Comparison of ENCODE assay signal across 19 mouse cellular contexts in genomic region chr6:65970410-65970809, GRCm38 (mm10). TPM values are rescaled to one million over a fixed set of nuclear protein-coding genes. Genes with fewer than 3 reads are reported as not detected.
DNase-seq lines count a peak whose midpoint lies in the region; ATAC-seq lines count a peak whose summit lies in the region.
"Had no signal": no experiment of that assay in that cellular context is flagged by ENCODE, and none has a peak within 500 bp of the region (broad histone marks: within the 10 kb centered on the region; RNA-seq: fewer than 3 reads in every experiment).

No protein-coding gene starts in this region.

- H3K4me2 ChIP-seq in midbrain, embryonic 13.5 days (replicated peaks): no peak overlapping the region
- no peak overlapping the region for H3K4me2 ChIP-seq in midbrain, embryonic 14.5 days (ENCODE audit: low read length)
- no peak overlapping the region for H3K4me2 ChIP-seq in hindbrain, embryonic 12.5 days (replicated peaks)
- H3K4me2 ChIP-seq in midbrain, embryonic 16.5 days (ENCODE audit: low read length): no peak overlapping the region
- H3K4me2 ChIP-seq: limb, embryonic 12.5 days had no signal

- no peaks in the 10 kb centered on the region for H3K27me3 ChIP-seq in midbrain, embryonic 13.5 days
- H3K27me3 ChIP-seq in midbrain, embryonic 14.5 days (ENCODE audit: control insufficient read depth, insufficient read depth, low read length): no peaks in the 10 kb centered on the region
- H3K27me3 ChIP-seq in hindbrain, embryonic 12.5 days: no peaks in the 10 kb centered on the region
- H3K27me3 ChIP-seq in midbrain, embryonic 16.5 days (ENCODE audit: control insufficient read depth, insufficient read depth, low read depth, low read length): no peaks in the 10 kb centered on the region
- H3K27me3 ChIP-seq: limb, embryonic 12.5 days had no signal

- H3K9ac ChIP-seq in midbrain, embryonic 13.5 days (replicated peaks): no peak overlapping the region
- H3K9ac ChIP-seq in midbrain, embryonic 14.5 days (replicated peaks; ENCODE audit: low read length): no peak overlapping the region
- no peak overlapping the region for H3K9ac ChIP-seq in hindbrain, embryonic 12.5 days
- H3K9ac ChIP-seq in midbrain, embryonic 16.5 days (ENCODE audit: low read depth, low read length): no peak overlapping the region
- H3K9ac ChIP-seq: limb, embryonic 12.5 days; liver, embryonic 14.5 days had no signal

- H3K27ac ChIP-seq in midbrain, embryonic 13.5 days: no peak overlapping the region
- no peak overlapping the region for H3K27ac ChIP-seq in midbrain, embryonic 14.5 days (replicated peaks; ENCODE audit: low read depth, low read length)
- H3K27ac ChIP-seq in hindbrain, embryonic 12.5 days: no peak overlapping the region
- no peak overlapping the region for H3K27ac ChIP-seq in midbrain, embryonic 16.5 days (ENCODE audit: low read length)
- H3K27ac ChIP-seq: left cerebral cortex, adult 2 months; limb, embryonic 12.5 days; liver, embryonic 14.5 days had no signal

- H3K36me3 ChIP-seq in midbrain, embryonic 13.5 days: no peaks in the 10 kb centered on the region
- no peaks in the 10 kb centered on the region for H3K36me3 ChIP-seq in midbrain, embryonic 14.5 days (ENCODE audit: control insufficient read depth, insufficient read depth, low read length)
- H3K36me3 ChIP-seq in hindbrain, embryonic 12.5 days: no peaks in the 10 kb centered on the region
- H3K36me3 ChIP-seq in midbrain, embryonic 16.5 days (ENCODE audit: control insufficient read depth, insufficient read depth, low read length): no peaks in the 10 kb centered on the region
- H3K36me3 ChIP-seq: limb, embryonic 12.5 days had no signal

- peaks cover 10% of the 10 kb centered on the region for H3K4me1 ChIP-seq in midbrain, embryonic 13.5 days (replicated peaks)
- H3K4me1 ChIP-seq in midbrain, embryonic 14.5 days (ENCODE audit: control insufficient read depth, insufficient read depth, low read length): peaks cover 6% of the 10 kb centered on the region; the same call in 1 of the 2 replicates
- peaks cover 10% of the 10 kb centered on the region; the same call in 1 of the 2 replicates for H3K4me1 ChIP-seq in hindbrain, embryonic 12.5 days
- peaks cover 4% of the 10 kb centered on the region; the same call in 1 of the 2 replicates for H3K4me1 ChIP-seq in midbrain, embryonic 16.5 days (ENCODE audit: control insufficient read depth, insufficient read depth, low read length)

- DNase-seq in midbrain, embryonic 14.5 days: no peak
- peak; percentile 20 for DNase-seq in thymus, postnatal 14 days
- no peak for DNase-seq in layer of hippocampus, adult 9-10 months (ENCODE audit: low spot score)
- no peak for DNase-seq in MN1 (ENCODE audit: low spot score)
- DNase-seq: adrenal gland, postnatal 25 days; heart, adult 11 months; kidney, adult 9 months; lung, postnatal 10 days had no signal

- H3K9me3 ChIP-seq in midbrain, embryonic 13.5 days: no peaks in the 10 kb centered on the region
- H3K9me3 ChIP-seq in midbrain, embryonic 14.5 days (ENCODE audit: control insufficient read depth, low read length): no peaks in the 10 kb centered on the region
- H3K9me3 ChIP-seq in hindbrain, embryonic 12.5 days (replicated peaks): no peaks in the 10 kb centered on the region
- no peaks in the 10 kb centered on the region for H3K9me3 ChIP-seq in midbrain, embryonic 16.5 days (replicated peaks; ENCODE audit: control insufficient read depth, low read length, poor library complexity, severe bottlenecking)
- H3K9me3 ChIP-seq: limb, embryonic 12.5 days had no signal

- 0 out of 2 replicates have a peak, but pooled peaks have one; percentile 56 for ATAC-seq in midbrain, embryonic 13.5 days
- no peak for ATAC-seq in midbrain, embryonic 14.5 days (ENCODE audit: low FRiP score, low TSS enrichment)
- ATAC-seq in hindbrain, embryonic 12.5 days (ENCODE audit: low FRiP score): peak; percentile 61; the same call in 1 of the 2 replicates
- ATAC-seq in midbrain, embryonic 16.5 days: peak; percentile 36; the same call in 1 of the 2 replicates

- 85% methylated on average over 9 of the region's 9 CpGs for WGBS in midbrain, embryonic 13.5 days
- 85% methylated on average over 9 of the region's 9 CpGs for WGBS in midbrain, embryonic 14.5 days
- WGBS in hindbrain, embryonic 12.5 days: 83% methylated on average over 9 of the region's 9 CpGs
- WGBS in midbrain, embryonic 16.5 days: 77% methylated on average over 9 of the region's 9 CpGs

- H3K4me3 ChIP-seq in midbrain, embryonic 13.5 days (replicated peaks): no peak overlapping the region
- H3K4me3 ChIP-seq in midbrain, embryonic 14.5 days (replicated peaks; ENCODE audit: low read depth, low read length): no peak overlapping the region
- H3K4me3 ChIP-seq in hindbrain, embryonic 12.5 days: no peak overlapping the region
- no peak overlapping the region for H3K4me3 ChIP-seq in midbrain, embryonic 16.5 days (ENCODE audit: low read depth, low read length)
- H3K4me3 ChIP-seq: left cerebral cortex, adult 2 months; limb, embryonic 12.5 days had no signal

RNA-seq across cellular contexts. Expression of gene 4930544G11Rik, which starts 18.0 kb away (rescaled TPM):
- polyA plus RNA-seq in midbrain, embryonic 13.5 days (2015; fragmentation: Nextera tagmentation; extraction: Ambion mirVana): not detected in 2 replicates
- polyA plus RNA-seq in midbrain, embryonic 14.5 days (2014; fragmentation: Nextera tagmentation; extraction: Ambion mirVana): not detected in 2 replicates
- not detected in 2 replicates for polyA plus RNA-seq in hindbrain, embryonic 12.5 days (2016; fragmentation: Nextera tagmentation; extraction: Ambion mirVana)
- polyA plus RNA-seq in midbrain, embryonic 16.5 days (2015; fragmentation: Nextera tagmentation; extraction: Ambion mirVana): not detected in 2 replicates
- polyA plus RNA-seq: embryonic facial prominence, embryonic 11.5 days; heart, embryonic 14.5 days; limb, embryonic 12.5 days; liver, embryonic 14.5 days; neural tube, embryonic 11.5 days; spleen, adult 2 months; stomach, embryonic 16.5 days had no signal
